Mouse (Mus musculus): ENCODE data around the gene Cerkl. TPM values are rescaled to one million over a fixed set of nuclear protein-coding genes. Genes with fewer than 3 reads are reported as not detected.

Cerkl gene
- total and polyA plus RNA-seq, 3 experiments: 3.5 to 7.4 TPM; not detected in 1

DNA sequence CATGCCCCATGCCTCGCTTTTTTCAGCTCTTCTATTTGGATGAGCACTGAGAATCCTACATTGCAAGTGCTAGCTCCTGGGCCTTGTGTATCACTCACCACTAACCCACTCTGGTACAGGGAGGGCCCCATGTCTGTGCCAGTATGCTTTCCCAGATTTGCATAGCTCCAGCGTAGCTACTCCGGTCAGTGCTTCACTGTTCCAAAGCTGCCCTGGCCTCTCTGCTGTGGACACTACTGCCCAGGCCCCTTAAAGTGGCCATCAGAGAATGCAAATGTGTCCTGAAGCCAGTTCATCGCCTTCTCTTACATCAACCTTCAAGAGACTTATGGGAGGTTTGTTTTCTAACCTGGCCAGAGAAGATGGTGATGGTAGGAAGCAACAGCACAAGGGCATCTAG, 86.7 kb downstream of the Cerkl start:
- H3K9ac ChIP-seq (ENCODE audit: control insufficient read depth, low read depth, low read length, poor library complexity, severe bottlenecking): peak overlapping the region; percentile 84
- H3K9me3 ChIP-seq (replicated peaks; ENCODE audit: insufficient read depth, low read length): no peaks in the 10 kb centered on the region
- H3K4me3 ChIP-seq (ENCODE audit: control insufficient read depth in 1 of 2, insufficient read depth in 1 of 2, low read depth in 2 of 2, low read length in 2 of 2): peak overlapping the region; percentile 69 to 82
- TF ChIP-seq TCF12 (IDR thresholded peaks at IDR 0.05; ENCODE audit: low read depth, low read length) (no peak), TAL1 (IDR thresholded peaks at IDR 0.05; ENCODE audit: low read length) (no peak)
- no peak overlapping the region for H3K27ac ChIP-seq (ENCODE audit: control insufficient read depth, low read depth, low read length)
- peaks cover 3 to 4% of the 10 kb centered on the region in 2 experiments; a peak in 3 of 4 replicates for H3K4me1 ChIP-seq (ENCODE audit: control insufficient read depth in 1 of 2, insufficient read depth in 2 of 2, low read length in 2 of 2)
- H3K27me3 ChIP-seq (ENCODE audit: control insufficient read depth in 1 of 2, insufficient read depth in 2 of 2, low read length in 2 of 2): peaks cover 0 to 5% of the 10 kb centered on the region in 2 experiments; a peak in 1 of 4 replicates
- no peak for DNase-seq (ENCODE audit: low read depth, low spot score)
- peaks cover 0 to 5% of the 10 kb centered on the region in 2 experiments; a peak in 2 of 4 replicates for H3K36me3 ChIP-seq (ENCODE audit: control insufficient read depth in 1 of 2, insufficient read depth in 2 of 2, low read length in 2 of 2)
- H3K79me2 ChIP-seq (ENCODE audit: control insufficient read depth, insufficient read depth, low read length, poor library complexity): 0 out of 2 replicates have a peak, but pooled peaks cover 1% of the 10 kb centered on the region

DNA sequence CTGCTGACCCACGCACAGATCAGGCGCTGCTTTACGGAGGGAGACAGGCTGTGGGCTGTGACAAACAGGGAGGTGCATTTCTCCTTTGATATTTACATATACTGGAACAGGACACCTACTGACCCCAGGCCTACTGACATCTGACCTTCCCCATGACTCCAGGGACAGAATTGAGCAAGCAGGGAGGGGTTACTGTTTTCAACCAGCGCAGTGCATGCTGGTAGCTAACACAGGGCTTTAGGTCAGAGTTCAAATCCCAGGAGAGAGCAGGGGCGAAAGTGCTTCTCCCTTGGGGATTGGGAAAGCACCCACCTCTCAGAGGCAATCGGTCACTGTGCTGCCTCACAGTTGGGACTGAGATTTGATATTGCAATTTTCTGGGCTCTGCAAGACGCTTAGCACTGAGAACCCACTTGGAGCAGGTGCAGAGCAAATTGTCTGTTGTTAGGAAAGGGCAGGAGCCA, 87.5 kb downstream of the Cerkl start:
- Histone ChIP-seq H3K9ac (ENCODE audit: control insufficient read depth, low read depth, low read length, poor library complexity, severe bottlenecking) (no peak overlapping the region), H3K27ac (ENCODE audit: control insufficient read depth, low read depth, low read length) (no peak overlapping the region), H3K27me3 (ENCODE audit: control insufficient read depth in 1 of 2, insufficient read depth in 2 of 2, low read length in 2 of 2) (0 out of 4 replicates have a peak, but pooled peaks cover 0 to 3% of the 10 kb centered on the region in 2 experiments), H3K4me3 (ENCODE audit: control insufficient read depth in 1 of 2, insufficient read depth in 1 of 2, low read depth in 2 of 2, low read length in 2 of 2) (no peak overlapping the region), H3K36me3 (ENCODE audit: control insufficient read depth in 1 of 2, insufficient read depth in 2 of 2, low read length in 2 of 2) (peaks cover 0 to 5% of the 10 kb centered on the region in 2 experiments; a peak in 2 of 4 replicates), H3K9me3 (replicated peaks; ENCODE audit: insufficient read depth, low read length) (no peaks in the 10 kb centered on the region), H3K79me2 (ENCODE audit: control insufficient read depth, insufficient read depth, low read length, poor library complexity) (0 out of 2 replicates have a peak, but pooled peaks cover 1% of the 10 kb centered on the region), H3K4me1 (ENCODE audit: control insufficient read depth in 1 of 2, insufficient read depth in 2 of 2, low read length in 2 of 2) (peaks cover 3 to 4% of the 10 kb centered on the region in 2 experiments; a peak in 3 of 4 replicates)
- DNase-seq (ENCODE audit: low read depth, low spot score): no peak
- TF ChIP-seq BHLHE40 (IDR thresholded peaks at IDR 0.05; ENCODE audit: borderline replicate concordance, low read depth, low read length) (no peak), TBP (IDR thresholded peaks at IDR 0.05; ENCODE audit: low read depth, low read length) (no peak), HCFC1 (IDR thresholded peaks at IDR 0.05; ENCODE audit: low read depth, low read length) (no peak), NELFE (IDR thresholded peaks at IDR 0.05; ENCODE audit: low read depth, low read length) (no peak), UBTF (IDR thresholded peaks at IDR 0.05; ENCODE audit: borderline replicate concordance, insufficient read depth, low read depth, low read length) (no peak), ZNF384 (IDR thresholded peaks at IDR 0.05; ENCODE audit: low read depth, low read length) (no peak), MEF2A (IDR thresholded peaks at IDR 0.05; ENCODE audit: extremely low read depth, insufficient replicate concordance, low read depth, low read length, poor library complexity, severe bottlenecking) (no peak), ELF1 (IDR thresholded peaks at IDR 0.05; ENCODE audit: low read depth, low read length) (no peak), POLR2A (IDR thresholded peaks at IDR 0.05; ENCODE audit: control insufficient read depth in 1 of 2, insufficient read depth in 1 of 2, low read depth in 1 of 2, low read length in 2 of 2, poor library complexity in 1 of 2) (no peak), SIN3A (IDR thresholded peaks at IDR 0.05; ENCODE audit: low read length) (no peak)

DNA sequence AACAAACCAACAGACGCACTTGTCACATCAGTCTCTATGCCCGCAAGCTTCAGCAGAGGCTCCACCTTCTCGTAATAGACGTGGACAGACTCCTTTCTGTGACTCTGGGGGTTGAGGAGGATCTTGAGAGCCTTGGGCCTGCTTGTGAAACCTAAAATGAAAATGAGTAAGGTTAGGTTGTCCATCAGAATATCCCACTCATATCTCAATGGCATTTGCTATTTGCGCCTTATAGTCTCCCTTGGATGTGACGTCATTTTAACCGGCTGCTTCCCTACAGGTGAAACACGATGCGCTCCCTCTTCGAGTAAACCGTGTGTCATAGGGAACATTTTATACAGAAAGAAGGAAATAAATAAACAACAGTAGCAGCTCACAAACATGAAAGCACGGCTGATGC, 87.9 kb downstream of the Cerkl start:
- Histone ChIP-seq H3K4me1 (ENCODE audit: control insufficient read depth in 1 of 2, insufficient read depth in 2 of 2, low read length in 2 of 2) (peaks cover 3 to 4% of the 10 kb centered on the region in 2 experiments; a peak in 3 of 4 replicates), H3K9me3 (replicated peaks; ENCODE audit: insufficient read depth, low read length) (no peaks in the 10 kb centered on the region), H3K27me3 (ENCODE audit: control insufficient read depth in 1 of 2, insufficient read depth in 2 of 2, low read length in 2 of 2) (no peaks in the 10 kb centered on the region), H3K27ac (ENCODE audit: control insufficient read depth, low read depth, low read length) (no peak overlapping the region), H3K79me2 (ENCODE audit: control insufficient read depth, insufficient read depth, low read length, poor library complexity) (0 out of 2 replicates have a peak, but pooled peaks cover 1% of the 10 kb centered on the region), H3K4me3 (ENCODE audit: control insufficient read depth in 1 of 2, insufficient read depth in 1 of 2, low read depth in 2 of 2, low read length in 2 of 2) (no peak overlapping the region), H3K9ac (ENCODE audit: control insufficient read depth, low read depth, low read length, poor library complexity, severe bottlenecking) (no peak overlapping the region), H3K36me3 (ENCODE audit: control insufficient read depth in 1 of 2, insufficient read depth in 2 of 2, low read length in 2 of 2) (peaks cover 0 to 5% of the 10 kb centered on the region in 2 experiments; a peak in 2 of 4 replicates)
- DNase-seq (ENCODE audit: low read depth, low spot score): no peak
- TF ChIP-seq CHD1 (IDR thresholded peaks at IDR 0.05; ENCODE audit: low read depth, low read length): no peak
- no peak for TF ChIP-seq GABPA (IDR thresholded peaks at IDR 0.05; ENCODE audit: low read depth, low read length)
- no peak for TF ChIP-seq RAD21 (IDR thresholded peaks at IDR 0.05; ENCODE audit: low read depth, low read length)
- TF ChIP-seq ZC3H11A (IDR thresholded peaks at IDR 0.05; ENCODE audit: low read depth, low read length): no peak
- no peak for TF ChIP-seq CTCF (IDR thresholded peaks at IDR 0.05 in 2 of 3, conservative IDR thresholded peaks at IDR 0.05 in 1 of 3; ENCODE audit: control insufficient read depth in 1 of 3, insufficient read depth in 1 of 3, low read depth in 2 of 3, low read length in 3 of 3, poor library complexity in 1 of 3, severe bottlenecking in 1 of 3)
- no peak for TF ChIP-seq HCFC1 (IDR thresholded peaks at IDR 0.05; ENCODE audit: low read depth, low read length)
- TF ChIP-seq BHLHE40 (IDR thresholded peaks at IDR 0.05; ENCODE audit: borderline replicate concordance, low read depth, low read length): no peak
- no peak for TF ChIP-seq ZMIZ1 (IDR thresholded peaks at IDR 0.05; ENCODE audit: low read depth, low read length)
- no peak for TF ChIP-seq RCOR1 (IDR thresholded peaks at IDR 0.05; ENCODE audit: low read depth, low read length)
- TF ChIP-seq TAL1 (IDR thresholded peaks at IDR 0.05; ENCODE audit: low read length): no peak
- no peak for TF ChIP-seq USF1 (IDR thresholded peaks at IDR 0.05; ENCODE audit: low read depth, low read length)
- no peak for TF ChIP-seq ZNF384 (IDR thresholded peaks at IDR 0.05; ENCODE audit: low read depth, low read length)
- no peak for TF ChIP-seq POLR2AphosphoS5 (IDR thresholded peaks at IDR 0.05; ENCODE audit: borderline replicate concordance, low read depth, low read length)
- TF ChIP-seq NELFE (IDR thresholded peaks at IDR 0.05; ENCODE audit: low read depth, low read length): no peak
- TF ChIP-seq ETS1 (IDR thresholded peaks at IDR 0.05; ENCODE audit: low read depth, low read length): no peak
- no peak for TF ChIP-seq ZKSCAN1 (IDR thresholded peaks at IDR 0.05; ENCODE audit: low read depth, low read length)
- TF ChIP-seq ELF1 (IDR thresholded peaks at IDR 0.05; ENCODE audit: low read depth, low read length): no peak
- TF ChIP-seq MYB (IDR thresholded peaks at IDR 0.05; ENCODE audit: low read depth, low read length): no peak
